Mouse (Mus musculus) cerebellum, adult 11-12 months (tissue): ENCODE measurements around the gene Git1.

ENCODE experiments used
- DNase-seq: peaks from one replicate; pipeline ENCODE4 v3.0.0; 2022

Git1 gene

DNA sequence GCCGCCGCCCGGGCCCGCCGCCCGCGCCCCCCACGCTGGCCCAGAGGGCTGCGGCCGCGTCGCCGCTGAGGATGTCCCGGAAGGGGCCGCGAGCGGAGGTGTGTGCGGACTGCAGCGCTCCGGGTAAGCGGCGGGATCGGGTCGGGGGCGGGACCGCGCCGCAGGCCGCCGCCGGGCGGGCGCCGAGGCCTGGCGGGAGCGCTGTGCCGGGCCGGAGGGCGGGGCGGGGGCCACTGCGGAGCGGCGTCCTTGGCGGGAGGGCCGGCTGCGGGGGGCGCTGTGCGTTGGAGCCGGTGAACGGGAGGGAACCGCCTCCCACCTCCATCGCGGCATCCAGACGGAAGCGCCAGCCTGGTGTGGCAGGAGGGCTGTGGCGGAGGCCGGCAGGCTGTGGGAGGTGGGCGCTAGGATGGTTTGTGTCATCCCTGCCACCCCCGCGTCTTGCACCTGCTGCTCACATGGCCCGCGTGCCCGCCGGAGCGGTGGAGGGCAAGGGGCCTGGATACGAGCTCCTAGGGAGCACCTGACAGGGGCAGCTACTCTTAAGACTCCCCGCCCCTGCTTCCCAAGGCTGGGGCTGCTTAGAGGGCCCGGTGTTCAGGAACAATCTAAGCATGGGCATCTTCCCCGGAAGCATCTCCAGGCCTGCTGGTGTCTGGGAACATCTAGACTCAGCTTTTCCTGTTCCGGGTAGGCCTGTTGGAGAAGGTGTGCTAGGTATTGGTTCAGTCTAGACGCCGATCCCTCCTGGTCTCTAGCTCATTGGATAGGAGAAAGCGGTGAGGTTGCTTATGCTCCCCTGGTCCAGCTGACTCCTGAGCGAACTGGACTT, at the start of gene Git1:
TSS of gene Git1 (plus strand) at position 51 of the 832 bp plus-strand sequence.
- DNase-seq, result peak; percentile 76

DNA sequence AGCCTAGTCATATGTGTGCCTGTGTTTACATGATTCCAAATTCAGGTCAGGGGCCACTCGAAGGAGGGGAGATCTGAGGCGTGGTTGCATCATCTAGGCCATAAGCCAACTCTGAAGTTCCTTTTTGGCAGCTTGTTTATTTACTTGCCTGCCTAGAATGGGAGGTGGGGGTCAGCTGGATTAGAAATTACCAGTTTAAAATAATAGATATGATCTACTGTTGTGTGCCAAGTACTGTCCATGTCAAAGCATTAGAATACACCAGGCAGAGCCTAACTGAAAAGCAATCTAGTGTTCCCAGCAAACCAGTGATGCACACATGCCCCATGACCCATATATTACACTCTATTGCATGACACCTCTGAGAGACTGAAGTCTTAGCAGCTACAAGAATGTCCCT, 48.4 kb upstream of the Git1 start:
- DNase-seq, result no peak

DNA sequence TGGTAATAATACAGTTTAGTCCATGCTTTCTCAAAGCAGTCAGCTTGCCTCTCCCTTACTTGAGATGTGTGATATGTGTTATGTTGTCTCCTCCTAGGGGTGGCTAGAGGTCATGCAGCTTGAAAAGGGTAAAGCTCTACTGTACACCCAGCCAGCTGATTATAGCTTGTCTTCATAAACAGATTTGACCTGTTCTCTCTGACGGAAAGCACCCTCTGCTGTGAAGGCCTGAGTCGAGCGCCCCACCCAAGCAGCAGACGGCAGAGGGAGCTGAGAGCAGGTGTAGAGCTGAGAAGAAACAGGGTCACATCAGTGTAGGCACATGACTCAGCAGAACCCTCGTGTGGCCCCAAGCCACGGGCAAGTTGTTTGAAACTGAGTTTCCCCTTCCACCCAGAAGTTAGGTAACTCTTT, 46.7 kb upstream of the Git1 start:
- DNase-seq, result peak; percentile 55

DNA sequence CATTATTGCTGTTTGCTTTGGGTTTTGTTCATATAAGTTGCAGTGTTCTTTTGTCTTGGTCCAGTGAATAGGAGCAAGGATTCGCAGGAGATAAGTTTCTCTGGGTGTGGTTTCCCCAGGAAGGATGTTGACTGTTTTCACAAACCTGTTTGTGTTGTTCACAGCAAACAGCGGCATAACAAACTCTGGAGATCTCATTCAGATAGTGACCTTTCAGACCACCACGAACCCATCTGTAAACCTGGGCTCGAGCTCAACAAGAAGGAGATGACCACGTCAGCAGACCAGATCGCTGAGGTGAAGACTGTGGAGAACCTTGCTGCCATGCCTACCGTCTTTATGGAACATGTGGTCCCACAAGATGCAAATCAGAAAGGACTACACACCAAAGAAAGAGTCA, 44.1 kb upstream of the Git1 start:
- no peak for DNase-seq

DNA sequence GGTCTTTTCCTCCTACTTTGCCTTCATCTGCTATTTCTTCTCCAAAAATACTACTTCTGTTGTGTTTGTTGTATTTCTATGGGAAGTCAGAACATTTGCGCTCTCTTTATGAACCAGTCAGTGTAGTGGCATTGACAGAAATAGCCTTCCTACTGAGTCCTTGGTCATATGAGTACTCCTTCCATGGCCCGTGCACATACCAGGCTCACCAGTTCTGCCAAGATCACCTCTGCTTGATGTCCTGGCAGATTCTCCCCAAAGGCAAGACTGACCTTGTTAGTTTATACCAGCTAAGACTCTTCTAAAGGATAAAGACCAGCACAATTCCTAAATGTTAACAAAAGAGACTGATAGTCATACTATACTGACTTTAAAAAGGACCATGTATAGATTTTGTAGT, 41.7 kb upstream of the Git1 start:
- DNase-seq, result no peak

DNA sequence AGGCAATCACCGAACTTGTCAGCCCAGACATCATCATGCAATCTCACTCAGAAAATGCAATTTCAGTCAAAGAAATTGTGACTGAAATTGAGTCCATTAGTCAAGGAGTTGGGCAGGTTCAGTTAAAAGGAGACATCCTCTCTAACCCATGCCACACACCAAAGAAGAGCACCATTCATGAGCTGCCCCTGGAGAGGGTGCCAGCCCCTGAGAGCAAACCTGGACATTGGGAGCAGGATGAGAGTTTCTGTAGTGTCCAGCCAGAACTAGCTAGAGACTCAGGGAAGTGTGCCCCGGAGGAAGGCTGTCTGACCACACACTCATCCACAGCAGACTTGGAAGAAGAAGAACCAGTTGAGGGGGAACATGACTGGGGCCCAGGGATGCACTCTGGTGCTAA, 40.0 kb upstream of the Git1 start:
- no peak for DNase-seq

DNA sequence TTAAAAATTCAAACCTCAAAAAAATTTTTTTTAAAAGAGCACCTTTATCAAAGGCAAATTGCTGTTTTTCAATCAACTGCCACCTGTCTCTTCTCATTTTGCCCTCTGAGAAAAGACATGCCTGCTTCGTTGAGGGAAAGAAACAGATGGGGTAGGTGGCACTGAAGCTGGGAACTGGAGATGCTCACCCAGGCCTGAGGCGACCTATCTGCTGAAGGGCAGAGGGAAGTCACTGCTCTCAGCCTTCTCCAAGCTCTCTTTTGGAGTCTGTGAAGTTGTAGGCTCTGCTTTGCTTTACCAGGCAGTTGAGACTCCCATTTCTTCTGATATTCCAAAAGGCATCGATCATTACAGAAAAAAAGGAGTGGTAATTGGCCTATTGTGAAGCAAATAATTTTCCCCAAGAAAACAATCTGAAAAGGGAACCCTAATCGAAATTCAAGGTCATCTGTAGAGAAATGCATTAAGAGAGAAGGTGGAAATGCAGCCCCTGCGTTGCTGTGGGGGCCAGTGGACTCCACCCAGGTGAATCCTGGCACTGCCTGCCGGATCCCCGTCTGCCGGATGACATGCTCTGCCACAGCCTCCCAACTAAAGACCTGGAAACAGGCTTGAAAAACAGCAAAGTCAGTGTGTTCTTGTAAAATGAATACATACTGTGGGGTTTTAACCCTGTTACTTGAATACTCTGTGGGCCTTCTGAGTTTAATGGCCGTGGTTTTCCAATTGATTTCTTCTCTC, 37.4 kb upstream of the Git1 start:
- DNase-seq, result no peak

DNA sequence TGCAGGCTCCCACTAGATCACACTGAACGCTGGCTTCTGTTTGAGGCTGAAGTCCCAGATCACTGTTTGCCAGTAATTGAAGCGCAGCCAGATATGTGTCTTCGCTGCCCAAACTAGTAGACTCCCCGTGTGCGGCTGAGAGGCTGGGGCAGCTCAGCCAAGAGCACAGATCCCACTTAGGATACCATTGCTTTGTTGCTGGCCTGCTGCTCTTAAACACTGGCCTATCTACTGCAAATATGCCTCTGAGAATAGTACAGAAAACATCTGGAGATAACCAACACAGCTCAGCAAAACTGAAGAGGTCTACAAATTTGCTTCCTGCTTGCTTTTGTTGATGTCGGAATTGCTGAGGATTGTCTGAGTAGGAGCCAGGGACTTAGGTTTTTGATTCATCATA, 36.5 kb upstream of the Git1 start:
- no peak for DNase-seq

DNA sequence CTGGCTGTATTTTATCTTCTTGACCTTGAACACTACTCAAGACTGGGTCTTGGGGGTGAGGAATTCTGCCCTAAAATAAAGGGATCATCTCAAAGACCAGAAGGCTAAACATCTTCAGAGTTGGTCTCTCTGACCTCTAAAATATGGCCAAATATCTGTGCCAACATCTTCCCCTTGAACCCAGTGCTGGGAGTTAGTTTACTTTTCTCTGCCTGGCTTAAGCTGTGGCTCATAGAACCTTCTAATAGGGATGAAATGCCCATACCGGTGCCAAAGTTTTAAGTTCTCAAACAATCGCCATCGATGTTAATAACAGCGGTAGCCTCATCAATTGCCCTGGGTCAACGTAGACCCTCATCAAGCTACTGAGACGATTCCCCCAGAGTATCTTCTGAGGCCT, 31.5 kb upstream of the Git1 start:
- no peak for DNase-seq

DNA sequence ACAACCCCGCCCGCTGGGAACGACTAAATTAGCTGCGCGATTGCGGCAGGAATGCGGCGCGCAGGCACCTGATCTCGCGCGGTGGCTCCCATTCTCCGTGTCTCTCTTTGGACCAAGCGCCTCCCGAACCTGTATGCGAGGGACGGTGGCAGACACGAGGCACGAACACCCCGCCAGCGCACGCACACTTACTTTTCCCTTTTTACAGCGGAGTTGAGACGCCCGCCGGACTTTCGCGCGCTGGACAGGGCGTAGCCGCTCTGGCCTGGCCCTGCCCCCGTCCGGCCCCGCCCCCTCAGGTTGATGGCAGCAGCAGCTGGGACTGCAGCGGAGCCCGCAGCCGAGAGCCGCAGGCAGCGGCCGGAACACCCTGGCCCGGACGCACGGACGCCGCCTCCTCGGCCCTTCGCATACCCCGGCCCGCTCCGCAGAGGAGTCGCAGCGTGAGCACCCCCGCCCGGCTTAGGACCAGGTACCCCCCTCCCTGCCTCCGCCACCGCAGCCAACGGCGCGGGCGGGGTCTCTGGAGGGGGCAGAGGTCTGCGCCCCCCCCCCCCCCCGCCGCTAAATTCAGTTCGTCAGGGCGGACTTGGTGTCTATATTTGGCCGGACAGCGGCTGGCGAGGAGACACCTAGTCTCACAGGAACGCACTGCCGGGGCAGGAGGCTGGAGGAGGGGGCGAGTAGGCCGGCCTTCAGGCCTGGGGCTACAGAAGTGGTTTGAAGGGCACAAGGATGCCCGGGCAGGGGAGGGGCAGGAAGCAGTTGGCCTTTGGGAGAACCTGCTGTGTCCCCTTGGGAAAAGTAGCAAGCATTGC, 30.9 kb upstream of the Git1 start, which contains the start of gene Coro6:
TSS of gene Coro6 (plus strand) at position 129 of the 818 bp plus-strand sequence.
- no peak for DNase-seq

DNA sequence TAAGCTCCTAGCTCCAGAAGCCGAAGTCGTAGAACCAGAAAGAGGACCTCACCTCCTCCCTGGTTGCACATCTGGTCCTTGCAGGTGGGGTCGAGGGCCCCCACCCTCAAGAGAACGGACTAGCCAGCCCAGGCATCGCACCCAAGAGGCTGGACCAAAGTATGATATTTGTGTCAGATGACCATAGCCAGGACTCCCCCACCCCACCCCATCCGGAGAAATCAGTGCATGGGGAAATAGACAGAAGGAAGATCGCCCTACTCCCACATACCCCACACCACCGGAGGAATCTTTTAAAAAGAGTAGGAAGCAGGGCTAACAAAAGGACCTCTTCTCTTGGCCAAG, 30.3 kb upstream of the Git1 start:
- no peak for DNase-seq

DNA sequence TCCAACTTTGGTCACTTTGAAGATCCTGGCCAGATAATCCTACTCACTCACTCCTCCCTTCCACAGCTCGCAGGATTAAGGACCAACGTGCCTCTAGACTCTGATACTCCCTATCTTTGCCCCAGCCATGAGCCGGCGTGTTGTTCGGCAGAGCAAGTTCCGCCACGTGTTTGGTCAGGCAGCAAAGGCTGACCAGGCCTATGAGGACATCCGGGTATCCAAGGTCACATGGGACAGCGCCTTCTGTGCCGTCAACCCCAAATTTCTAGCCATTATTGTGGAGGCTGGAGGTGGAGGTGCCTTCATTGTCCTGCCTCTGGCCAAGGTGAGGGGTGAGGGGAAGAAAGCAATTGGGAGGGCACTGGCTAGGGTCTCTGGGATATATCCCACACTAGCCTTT, 29.6 kb upstream of the Git1 start:
- no peak for DNase-seq

DNA sequence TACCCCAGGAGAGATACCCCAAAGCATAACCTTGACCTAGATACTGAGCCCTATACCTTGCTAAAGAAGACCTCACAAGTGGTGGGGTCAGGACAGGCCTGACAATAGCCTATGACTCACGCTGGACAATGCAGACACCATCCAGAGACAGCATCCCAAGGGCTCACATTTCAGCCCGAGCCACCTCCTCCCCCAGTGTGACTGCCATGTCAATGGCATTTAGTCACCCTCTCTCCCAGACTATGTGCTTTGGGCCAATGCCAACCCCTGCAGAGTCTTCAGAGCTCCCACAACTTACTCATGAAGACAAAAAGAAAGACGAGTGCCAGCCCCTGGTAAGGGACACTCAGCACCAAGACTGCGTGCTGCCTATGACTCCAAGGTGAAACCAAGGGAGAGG, 28.7 kb upstream of the Git1 start:
- DNase-seq, result no peak

DNA sequence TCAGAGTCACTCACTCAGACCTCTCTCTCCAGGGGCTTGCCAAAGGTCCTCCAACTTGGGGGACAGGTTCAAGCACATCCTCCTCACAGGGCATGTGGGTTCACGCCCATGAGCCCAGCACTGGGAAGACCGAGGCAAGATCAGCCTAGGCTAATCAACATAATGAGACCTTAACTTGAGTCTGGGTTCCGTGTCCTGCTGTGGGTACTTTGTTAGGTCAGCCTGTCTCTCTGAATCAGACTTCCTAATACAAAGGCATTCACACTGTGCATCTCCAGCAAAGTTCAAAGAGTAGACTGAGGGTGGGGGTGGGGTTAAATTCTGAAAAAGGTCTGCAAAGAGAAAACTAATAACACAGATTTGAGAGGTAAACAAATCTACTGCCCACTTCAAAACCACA, 28.3 kb upstream of the Git1 start:
- no peak for DNase-seq

DNA sequence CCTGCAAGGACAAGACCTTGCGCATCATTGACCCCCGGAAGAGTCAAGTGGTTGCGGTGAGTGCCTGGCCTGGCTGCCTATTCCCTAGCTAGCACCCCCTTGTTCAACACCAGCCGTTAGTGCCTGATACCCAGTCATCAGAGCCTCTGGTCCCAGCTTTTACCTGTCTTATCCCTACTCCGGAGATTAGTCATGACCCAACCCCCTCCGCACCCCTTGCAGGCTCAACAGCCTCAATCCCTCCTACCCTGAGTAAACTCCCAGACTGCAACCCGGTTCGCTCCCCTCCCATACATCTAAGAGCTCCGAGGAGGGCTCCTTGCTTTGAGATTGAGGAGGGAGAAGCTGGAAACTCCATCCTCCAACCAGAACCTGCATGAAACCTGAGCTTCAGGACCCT, 26.8 kb upstream of the Git1 start:
- DNase-seq, result no peak

DNA sequence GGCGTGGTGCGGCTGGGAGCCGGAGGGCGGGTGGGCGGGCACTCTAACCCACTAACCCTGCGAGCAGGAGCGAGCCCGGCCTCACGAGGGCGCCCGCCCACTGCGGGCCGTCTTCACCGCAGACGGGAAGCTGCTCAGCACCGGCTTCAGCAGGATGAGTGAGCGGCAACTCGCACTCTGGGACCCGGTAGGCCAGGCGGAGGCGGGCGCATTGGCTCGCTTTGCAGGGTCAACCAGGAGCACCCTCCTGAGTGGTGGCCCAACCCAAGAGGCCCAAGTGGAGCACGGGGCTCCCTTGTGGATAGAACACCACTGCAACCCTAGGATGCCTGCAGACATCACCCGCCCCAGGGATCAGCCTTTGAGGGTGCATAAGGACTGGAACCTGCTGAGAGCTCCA, 26.2 kb upstream of the Git1 start:
- DNase-seq, result no peak

DNA sequence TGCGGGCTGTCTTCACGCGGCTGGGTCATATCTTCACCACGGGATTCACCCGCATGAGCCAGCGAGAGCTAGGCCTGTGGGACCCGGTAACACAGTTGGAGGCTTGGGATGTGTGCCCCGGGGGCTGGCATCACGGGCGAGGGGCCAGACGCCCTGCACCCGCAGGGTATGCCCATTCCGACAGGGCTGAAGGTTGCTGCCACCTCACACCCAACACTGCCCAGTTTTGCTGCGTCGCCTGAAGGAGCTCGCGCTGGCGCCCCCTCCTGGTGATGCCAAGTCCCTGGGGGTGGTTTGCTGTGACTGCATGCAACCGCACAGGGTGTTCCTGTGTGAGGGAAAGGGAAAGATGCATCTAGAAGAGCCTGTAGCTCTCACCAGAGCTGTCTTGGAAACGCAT, 25.6 kb upstream of the Git1 start:
- DNase-seq, result peak; percentile 74

DNA sequence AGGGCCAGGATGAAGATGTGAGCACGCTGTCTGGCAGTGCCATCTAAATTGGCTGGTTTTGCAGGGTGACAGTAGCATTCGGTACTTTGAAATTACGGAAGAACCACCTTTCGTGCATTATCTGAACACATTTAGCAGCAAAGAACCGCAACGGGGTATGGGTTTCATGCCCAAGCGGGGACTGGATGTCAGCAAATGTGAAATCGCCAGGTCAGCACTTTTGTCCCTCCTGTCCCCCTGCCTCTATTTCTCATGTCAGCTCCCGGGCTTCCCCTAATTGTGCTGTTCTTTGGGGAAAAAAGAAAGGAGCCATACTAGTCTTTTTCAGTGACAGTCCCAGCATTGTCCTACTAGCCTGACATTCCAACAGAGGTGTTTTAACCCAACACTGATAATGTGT, 25.0 kb upstream of the Git1 start:
- DNase-seq, result no peak

DNA sequence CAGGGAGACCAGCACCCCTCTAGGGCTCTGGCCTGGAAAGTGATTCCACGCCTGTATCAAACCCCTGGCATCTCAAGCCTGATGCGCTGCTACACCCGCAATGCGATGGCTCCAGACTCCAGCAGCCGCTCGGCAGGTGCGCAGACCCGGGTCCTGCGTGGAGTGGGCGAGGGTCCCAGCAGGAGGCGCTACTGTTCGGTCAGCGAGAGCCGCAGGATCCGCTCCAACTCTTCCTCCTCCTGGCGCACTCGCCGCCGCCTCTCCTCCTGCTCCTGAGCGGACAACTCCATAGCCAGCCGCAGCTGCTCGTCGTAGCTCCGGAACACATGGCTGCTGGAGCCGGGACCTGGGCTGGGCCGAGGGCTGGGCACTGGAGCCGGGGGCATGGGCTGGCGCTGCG, 22.0 kb upstream of the Git1 start:
- no peak for DNase-seq

DNA sequence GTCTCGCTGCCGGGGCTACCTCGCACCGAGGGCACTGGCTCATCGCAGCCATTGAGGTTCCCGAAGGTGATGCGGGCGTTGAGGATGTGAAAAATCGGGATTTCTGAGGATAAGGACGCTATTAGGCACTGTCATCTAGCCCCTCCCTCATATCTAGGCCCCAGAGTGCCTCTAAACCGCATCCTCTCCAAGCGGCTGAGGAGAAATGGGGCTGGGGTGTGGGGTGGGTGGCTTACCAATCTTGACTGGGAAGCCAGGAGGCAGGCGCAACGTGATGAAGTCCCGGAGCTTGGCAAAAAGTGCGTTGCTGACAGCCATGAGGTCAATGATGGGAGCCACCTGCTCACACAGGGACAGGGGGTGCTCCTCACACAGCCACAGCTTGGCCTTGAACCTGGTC, 20.6 kb upstream of the Git1 start:
- DNase-seq, result no peak

DNA sequence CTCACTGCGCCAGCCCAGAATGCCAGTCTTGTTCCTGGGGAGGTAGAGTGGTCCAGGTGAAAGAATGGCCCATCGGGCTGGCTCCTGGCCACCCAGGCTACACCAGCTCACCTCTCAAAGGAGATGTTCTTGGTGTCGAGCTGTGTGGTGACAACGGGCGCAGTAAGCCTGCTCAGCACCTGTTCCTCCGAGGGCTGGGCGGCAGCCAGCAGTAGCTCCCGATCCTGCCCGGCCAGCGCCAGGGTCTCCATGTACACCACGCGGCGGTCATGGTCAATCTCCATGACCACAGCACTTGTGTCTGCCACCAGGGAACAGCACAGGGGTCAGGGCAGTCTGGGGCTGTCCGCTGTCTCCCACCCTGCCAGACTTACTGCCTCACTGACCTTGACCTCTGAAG, 17.1 kb upstream of the Git1 start:
- no peak for DNase-seq

DNA sequence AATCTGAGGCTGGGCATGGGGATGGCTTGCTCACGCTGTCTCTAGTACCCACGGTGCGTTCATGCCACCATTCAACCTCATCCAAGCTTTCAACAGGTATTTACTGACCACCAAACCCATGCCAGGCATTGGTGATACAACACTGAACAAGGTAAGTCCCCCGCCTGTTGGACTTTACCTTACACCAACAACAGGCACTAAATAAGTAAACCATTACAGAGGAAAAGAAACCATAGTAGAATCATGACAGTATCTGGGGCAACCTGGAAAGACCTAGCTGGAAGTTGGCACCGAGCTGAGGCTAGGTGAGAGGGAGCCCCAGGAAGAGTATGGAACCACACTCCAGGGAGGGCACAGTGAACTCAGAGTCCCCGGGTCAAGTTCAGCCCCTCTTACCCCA, 16.5 kb upstream of the Git1 start:
- DNase-seq, result no peak

DNA sequence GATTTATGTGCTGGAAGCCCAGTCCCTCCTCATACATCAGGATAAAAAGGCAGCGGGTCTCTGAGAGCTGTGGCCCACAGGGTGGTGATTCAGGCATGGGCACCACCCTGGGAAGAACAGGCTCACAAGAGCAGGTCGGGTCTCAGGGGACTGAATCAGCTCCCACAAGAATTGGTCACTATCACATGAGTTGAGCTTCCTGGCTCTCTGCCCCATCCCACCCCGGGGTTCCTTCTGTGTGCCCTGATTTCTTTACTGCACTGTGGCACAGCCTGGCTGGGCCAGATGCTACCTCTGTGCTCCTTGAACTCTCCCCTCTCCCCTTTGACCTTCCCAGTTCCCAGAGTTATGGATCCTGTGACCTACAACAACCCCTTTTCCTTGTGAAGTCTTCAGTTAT, 10.3 kb upstream of the Git1 start:
- DNase-seq, result peak; percentile 48
